Mouse (Mus musculus): ENCODE data around the gene 1520401A03Rik. TPM values are rescaled to one million over a fixed set of nuclear protein-coding genes. Genes with fewer than 3 reads are reported as not detected.

Gene 1520401A03Rik
- polyA plus RNA-seq, 1 experiment from 2014 or later = 0.09 TPM

- H3K4me2 ChIP-seq (replicated peaks) = peak within 1 kb of the TSS; percentile 6; the same call in 1 of the 2 replicates
- no peak within 1 kb of the TSS for H3K4me3 ChIP-seq (replicated peaks; ENCODE audit: low read length)
- H3K27me3 ChIP-seq (ENCODE audit: control insufficient read depth, insufficient read depth, low read length) = peaks cover 55% of the 10 kb centered on the region
- H3K4me1 ChIP-seq (replicated peaks; ENCODE audit: control insufficient read depth, insufficient read depth, low read length) = no peaks in the 10 kb centered on the region; the same call in 1 of the 2 replicates
- no peak within 1 kb of the TSS for H3K9ac ChIP-seq
- 8% methylated on average over 15 of the region's 15 CpGs for WGBS
- no peaks in the 10 kb centered on the region for H3K9me3 ChIP-seq (ENCODE audit: control insufficient read depth, low read length)
- no peak within 1 kb of the TSS for H3K27ac ChIP-seq
- peak; percentile 53; the same call in 1 of the 2 replicates for ATAC-seq (ENCODE audit: low FRiP score)
- H3K36me3 ChIP-seq (replicated peaks; ENCODE audit: control insufficient read depth, insufficient read depth) = no peaks in the 10 kb centered on the region
- no peak for DNase-seq (ENCODE audit: low spot score)
These were observed 38.5 kb downstream of the 1520401A03Rik start, which contains the start of gene Cldn9 for GRCm38 (mm10) chr17:23683856-23684672. Cldn9 (minus strand) TSS chr17:23684026.

GRCm38 (mm10) chr17:23683226-23683625 lies 39.4 kb downstream of the 1520401A03Rik start:
- no peaks in the 10 kb centered on the region for H3K9me3 ChIP-seq (ENCODE audit: control insufficient read depth, low read length)
- 0 out of 2 replicates have a peak, but pooled peaks have one; percentile 19 for ATAC-seq (ENCODE audit: low FRiP score)
- no peak overlapping the region for H3K9ac ChIP-seq
- H3K4me3 ChIP-seq (replicated peaks; ENCODE audit: low read length) = no peak overlapping the region
- H3K4me1 ChIP-seq (replicated peaks; ENCODE audit: control insufficient read depth, insufficient read depth, low read length) = no peaks in the 10 kb centered on the region; the same call in 1 of the 2 replicates
- H3K27ac ChIP-seq = no peak overlapping the region
- H3K4me2 ChIP-seq (replicated peaks) = peak overlapping the region; percentile 6; the same call in 1 of the 2 replicates
- 23% methylated on average over 15 of the region's 15 CpGs for WGBS
- no peaks in the 10 kb centered on the region for H3K36me3 ChIP-seq (replicated peaks; ENCODE audit: control insufficient read depth, insufficient read depth)
- peaks cover 63% of the 10 kb centered on the region for H3K27me3 ChIP-seq (ENCODE audit: control insufficient read depth, insufficient read depth, low read length)
- DNase-seq (ENCODE audit: low spot score) = no peak

GRCm38 (mm10) chr17:23682530-23682929 lies 40.1 kb downstream of the 1520401A03Rik start:
- ATAC-seq (ENCODE audit: low FRiP score) (no peak), DNase-seq (ENCODE audit: low spot score) (no peak)
- Histone ChIP-seq H3K9ac (no peak overlapping the region), H3K4me2 (replicated peaks) (no peak overlapping the region), H3K4me3 (replicated peaks; ENCODE audit: low read length) (no peak overlapping the region), H3K27ac (no peak overlapping the region), H3K27me3 (ENCODE audit: control insufficient read depth, insufficient read depth, low read length) (peaks cover 70% of the 10 kb centered on the region), H3K36me3 (replicated peaks; ENCODE audit: control insufficient read depth, insufficient read depth) (no peaks in the 10 kb centered on the region), H3K4me1 (replicated peaks; ENCODE audit: control insufficient read depth, insufficient read depth, low read length) (no peaks in the 10 kb centered on the region; the same call in 1 of the 2 replicates), H3K9me3 (ENCODE audit: control insufficient read depth, low read length) (no peaks in the 10 kb centered on the region)
- WGBS = 68% methylated on average over 3 of the region's 3 CpGs

GRCm38 (mm10) chr17:23682092-23682491 lies 40.5 kb downstream of the 1520401A03Rik start:
- ATAC-seq (ENCODE audit: low FRiP score) = no peak
- Histone ChIP-seq H3K4me1 (replicated peaks; ENCODE audit: control insufficient read depth, insufficient read depth, low read length) (no peaks in the 10 kb centered on the region; the same call in 1 of the 2 replicates), H3K9me3 (ENCODE audit: control insufficient read depth, low read length) (no peaks in the 10 kb centered on the region), H3K9ac (no peak overlapping the region), H3K4me2 (replicated peaks) (no peak overlapping the region), H3K27ac (no peak overlapping the region), H3K36me3 (replicated peaks; ENCODE audit: control insufficient read depth, insufficient read depth) (no peaks in the 10 kb centered on the region), H3K27me3 (ENCODE audit: control insufficient read depth, insufficient read depth, low read length) (peaks cover 72% of the 10 kb centered on the region), H3K4me3 (replicated peaks; ENCODE audit: low read length) (no peak overlapping the region)
- no peak for DNase-seq (ENCODE audit: low spot score)
- 66% methylated on average over 4 of the region's 4 CpGs for WGBS

GRCm38 (mm10) chr17:23681086-23681485 lies 41.5 kb downstream of the 1520401A03Rik start:
- no peak overlapping the region for H3K4me3 ChIP-seq (replicated peaks; ENCODE audit: low read length)
- H3K36me3 ChIP-seq (replicated peaks; ENCODE audit: control insufficient read depth, insufficient read depth) = no peaks in the 10 kb centered on the region
- peaks cover 80% of the 10 kb centered on the region for H3K27me3 ChIP-seq (ENCODE audit: control insufficient read depth, insufficient read depth, low read length)
- H3K4me1 ChIP-seq (replicated peaks; ENCODE audit: control insufficient read depth, insufficient read depth, low read length) = peaks cover 8% of the 10 kb centered on the region
- H3K4me2 ChIP-seq (replicated peaks) = no peak overlapping the region
- no peak overlapping the region for H3K9ac ChIP-seq
- no peaks in the 10 kb centered on the region for H3K9me3 ChIP-seq (ENCODE audit: control insufficient read depth, low read length)
- ATAC-seq (ENCODE audit: low FRiP score) = no peak
- WGBS = 79% methylated on average over 10 of the region's 10 CpGs
- H3K27ac ChIP-seq = no peak overlapping the region
- no peak for DNase-seq (ENCODE audit: low spot score)

GRCm38 (mm10) chr17:23680336-23680735 lies 42.2 kb downstream of the 1520401A03Rik start:
- 84% methylated on average over 9 of the region's 9 CpGs for WGBS
- no peaks in the 10 kb centered on the region for H3K9me3 ChIP-seq (ENCODE audit: control insufficient read depth, low read length)

GRCm38 (mm10) chr17:23679127-23679835 lies 43.3 kb downstream of the 1520401A03Rik start, which contains the start of gene Cldn6:
Cldn6 (plus strand) TSS chr17:23679249.
- Histone ChIP-seq H3K9ac (no peak within 1 kb of the TSS), H3K27me3 (ENCODE audit: control insufficient read depth, insufficient read depth, low read length) (peaks cover 91% of the 10 kb centered on the region), H3K36me3 (replicated peaks; ENCODE audit: control insufficient read depth, insufficient read depth) (no peaks in the 10 kb centered on the region), H3K4me1 (replicated peaks; ENCODE audit: control insufficient read depth, insufficient read depth, low read length) (peaks cover 16% of the 10 kb centered on the region), H3K27ac (no peak within 1 kb of the TSS), H3K4me2 (replicated peaks) (peak within 1 kb of the TSS; percentile 29), H3K4me3 (replicated peaks; ENCODE audit: low read length) (0 out of 2 replicates have a peak within 1 kb of the TSS, but pooled peaks have one; percentile 6), H3K9me3 (ENCODE audit: control insufficient read depth, low read length) (no peaks in the 10 kb centered on the region)
- WGBS = 4% methylated on average over 35 of the region's 38 CpGs
- ATAC-seq (ENCODE audit: low FRiP score) (no peak), DNase-seq (ENCODE audit: low spot score) (no peak)

More at GRCm38 (mm10) chr17:23680336-23680735, 42.2 kb downstream of the 1520401A03Rik start:
- H3K27ac ChIP-seq = no peak overlapping the region
- no peak for ATAC-seq (ENCODE audit: low FRiP score)
- no peak for DNase-seq (ENCODE audit: low spot score)
- H3K27me3 ChIP-seq (ENCODE audit: control insufficient read depth, insufficient read depth, low read length) = peaks cover 88% of the 10 kb centered on the region
- no peak overlapping the region for H3K4me2 ChIP-seq (replicated peaks)
- peaks cover 10% of the 10 kb centered on the region for H3K4me1 ChIP-seq (replicated peaks; ENCODE audit: control insufficient read depth, insufficient read depth, low read length)
- H3K9ac ChIP-seq = no peak overlapping the region
- no peaks in the 10 kb centered on the region for H3K36me3 ChIP-seq (replicated peaks; ENCODE audit: control insufficient read depth, insufficient read depth)
- no peak overlapping the region for H3K4me3 ChIP-seq (replicated peaks; ENCODE audit: low read length)

GRCm38 (mm10) chr17:23677236-23677679 lies 45.3 kb downstream of the 1520401A03Rik start, which contains the start of gene Tnfrsf12a:
Tnfrsf12a (minus strand) TSS chr17:23677468.
- no peak; the same call in 1 of the 2 replicates for ATAC-seq (ENCODE audit: low FRiP score)
- under 1% methylated on average over 34 of the region's 34 CpGs for WGBS
- peaks cover 26% of the 10 kb centered on the region for H3K4me1 ChIP-seq (replicated peaks; ENCODE audit: control insufficient read depth, insufficient read depth, low read length)
- H3K36me3 ChIP-seq (replicated peaks; ENCODE audit: control insufficient read depth, insufficient read depth) = no peaks in the 10 kb centered on the region
- no peak within 1 kb of the TSS for H3K27ac ChIP-seq
- peak within 1 kb of the TSS; percentile 80 for H3K4me2 ChIP-seq (replicated peaks)
- peak within 1 kb of the TSS; percentile 40 for H3K4me3 ChIP-seq (replicated peaks; ENCODE audit: low read length)
- peaks cover 72% of the 10 kb centered on the region for H3K27me3 ChIP-seq (ENCODE audit: control insufficient read depth, insufficient read depth, low read length)
- peak; percentile 69 for DNase-seq (ENCODE audit: low spot score)
- peak within 1 kb of the TSS; percentile 53 for H3K9ac ChIP-seq
- no peaks in the 10 kb centered on the region for H3K9me3 ChIP-seq (ENCODE audit: control insufficient read depth, low read length)

Data from hindbrain, embryonic 14.5 days (tissue).